Mouse (Mus musculus) frontal cortex, adult 2 months (tissue): ENCODE results near the gene Mical2. TPM values are rescaled to one million over a fixed set of nuclear protein-coding genes. Genes with fewer than 3 reads are reported as not detected.

Experiments used
- DNase-seq, 2 experiments: peaks; one replicate each; pipeline ENCODE4 v3.0.0; 2022; ENCODE audit warnings: low spot score in 1 of 2; ENCODE audit errors: extremely low spot score in 1 of 2
- polyA plus RNA-seq: library from polyadenylated mRNA; depleted of rRNA; stranded (reverse); fragments of >200 nt; gene quantifications from 2 replicates; pipeline ENCODE4 v1.2.3, GENCODE M21; 2012

The Mical2 gene
- polyA plus RNA-seq, 1 experiment, result 229 TPM

DNA sequence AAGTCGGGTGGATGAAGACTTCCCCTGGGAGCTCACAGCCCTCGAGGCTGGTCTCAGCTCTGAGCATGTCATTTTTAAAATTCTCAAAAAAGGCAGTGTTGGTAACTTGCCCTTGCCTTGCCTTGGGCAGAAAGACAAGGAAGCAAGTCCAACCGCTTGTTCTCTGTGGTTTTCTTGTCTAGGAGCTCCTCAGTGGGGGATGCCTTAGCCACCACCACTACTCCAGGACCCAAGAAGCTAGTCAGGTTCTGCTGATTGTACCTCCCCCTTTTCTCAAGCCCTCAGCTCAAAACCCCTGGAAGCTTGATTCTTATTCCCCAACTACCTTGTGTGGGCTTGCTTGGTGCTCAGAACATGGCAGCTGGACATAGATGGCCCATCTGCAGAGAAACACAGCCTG is 115.4 kb downstream of the Mical2 start:
- no peak for DNase-seq

- no peak for DNase-seq
Observed at GRCm38 (mm10) chr7:112345687-112346086, 120.0 kb downstream of the Mical2 start.

- DNase-seq, result no peak
Observed at GRCm38 (mm10) chr7:112351541-112351940, 125.9 kb downstream of the Mical2 start.

DNA sequence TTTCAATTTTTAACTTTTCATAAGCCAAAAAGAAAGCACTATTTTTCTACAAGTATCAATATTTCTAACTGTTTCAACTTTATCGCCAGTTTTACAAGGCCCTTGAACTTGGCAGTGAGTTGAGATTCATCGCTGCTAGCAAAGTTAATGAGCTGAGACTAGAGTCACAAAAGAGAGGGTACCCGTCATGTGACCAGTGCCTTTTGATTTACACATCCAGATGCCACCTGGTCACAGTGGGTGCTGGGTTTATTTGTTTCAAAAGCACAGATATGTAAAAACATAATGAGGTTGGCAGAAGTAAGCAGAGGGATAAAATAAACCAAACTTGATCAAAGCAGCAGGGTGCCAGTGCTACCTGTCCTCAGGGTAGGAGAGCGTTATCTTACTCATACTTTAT is 126.3 kb downstream of the Mical2 start:
- DNase-seq, result no peak

DNA sequence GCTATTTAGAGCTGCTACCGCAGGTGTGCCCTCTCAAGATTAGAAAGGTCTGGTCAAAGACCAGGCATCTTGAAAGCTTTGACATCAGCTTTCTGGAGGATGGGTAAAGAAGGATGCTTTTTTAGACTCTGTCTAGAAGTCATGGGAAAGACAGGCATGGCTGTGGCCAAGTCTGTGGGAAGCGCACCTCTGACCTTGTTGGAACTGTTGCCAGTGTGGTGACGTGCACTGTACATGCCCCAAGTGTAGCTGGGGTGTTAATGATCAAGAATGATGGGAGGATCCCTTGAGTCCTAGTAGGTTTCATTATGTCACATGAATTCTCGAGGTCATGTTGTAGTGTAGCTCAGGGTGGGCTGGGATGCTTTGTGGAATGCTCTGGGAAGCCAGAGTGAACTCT is 127.4 kb downstream of the Mical2 start:
- no peak for DNase-seq

- DNase-seq, result no peak
Observed at GRCm38 (mm10) chr7:112353939-112354338, 128.3 kb downstream of the Mical2 start.

- no peak for DNase-seq
Observed at GRCm38 (mm10) chr7:112354503-112354951, 128.9 kb downstream of the Mical2 start.

- DNase-seq, result no peak
Observed at GRCm38 (mm10) chr7:112359594-112359993, 133.9 kb downstream of the Mical2 start.

GRCm38 (mm10) chr7:112362574-112363200 is 137.0 kb downstream of the Mical2 start:
- no peak for DNase-seq

GRCm38 (mm10) chr7:112365864-112366263 is 140.2 kb downstream of the Mical2 start:
- DNase-seq, result no peak

DNA sequence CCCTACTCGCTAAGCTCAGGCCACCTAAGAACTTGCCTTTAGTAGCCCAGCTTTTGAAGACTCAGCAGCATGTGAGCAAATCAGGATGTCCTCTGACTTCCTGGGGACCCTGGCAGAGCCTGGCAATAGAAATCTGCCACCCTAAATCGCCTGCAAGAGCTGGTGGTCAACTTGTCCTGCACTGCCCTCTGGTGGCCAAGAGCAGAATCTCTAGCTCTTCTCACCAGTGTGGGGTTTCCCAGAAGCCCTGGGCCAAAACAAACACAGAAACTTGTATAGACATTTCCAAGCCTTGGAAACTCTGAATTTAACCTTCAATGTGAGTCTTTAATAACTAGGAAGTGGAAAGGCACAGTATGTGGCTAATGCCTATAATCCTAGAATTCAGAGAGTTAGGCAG is 143.4 kb downstream of the Mical2 start:
- DNase-seq, result peak; percentile 69 to 93

- no peak for DNase-seq
Observed at GRCm38 (mm10) chr7:112369977-112370376, 144.3 kb downstream of the Mical2 start.

- DNase-seq, result no peak
Observed at GRCm38 (mm10) chr7:112371387-112371786, 145.7 kb downstream of the Mical2 start.

DNA sequence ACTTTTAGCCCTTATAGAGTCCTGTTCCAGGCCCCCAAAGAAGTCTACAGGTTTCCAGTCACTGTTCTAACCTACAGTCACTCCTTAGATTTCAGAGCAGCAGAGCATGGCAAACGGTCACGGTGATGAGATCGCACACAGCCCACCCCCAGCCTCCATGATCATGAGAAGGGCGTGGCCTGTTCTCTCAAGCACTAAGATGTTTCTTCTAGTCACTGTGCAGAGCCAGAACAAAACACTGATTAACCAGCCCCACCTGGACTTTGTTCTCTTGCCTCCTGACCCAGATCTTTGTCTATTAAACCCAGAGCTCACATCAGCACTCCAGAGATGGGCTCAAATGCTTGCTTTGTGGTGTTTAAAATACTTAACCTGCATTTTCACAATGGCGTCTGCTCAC is 148.4 kb downstream of the Mical2 start:
- no peak for DNase-seq

- no peak for DNase-seq
Observed at GRCm38 (mm10) chr7:112375062-112375461, 149.4 kb downstream of the Mical2 start.

DNA sequence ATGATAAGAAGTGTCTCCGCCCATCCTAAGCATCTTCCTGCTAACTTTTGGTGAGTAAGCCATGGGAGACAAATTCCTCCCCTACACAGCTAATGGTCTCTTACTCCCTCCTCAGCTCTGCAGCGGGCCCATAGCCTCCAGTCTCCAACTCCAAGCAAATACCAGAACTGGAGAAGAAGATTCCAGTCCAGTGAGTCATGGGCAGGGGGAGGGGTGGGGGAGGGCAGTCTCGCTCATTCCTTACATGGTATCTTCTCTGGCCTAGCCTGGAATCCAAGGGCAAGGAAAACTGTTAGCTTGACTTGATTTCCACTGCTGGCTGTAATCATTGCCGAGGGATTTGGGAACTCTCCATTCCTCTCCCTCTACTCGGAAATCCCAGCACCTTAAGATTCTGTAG is 150.2 kb downstream of the Mical2 start:
- no peak for DNase-seq

GRCm38 (mm10) chr7:112376611-112377010 is 151.0 kb downstream of the Mical2 start:
- no peak for DNase-seq

GRCm38 (mm10) chr7:112377314-112377713 is 151.7 kb downstream of the Mical2 start:
- peak in 1 of 2 experiments; percentile 88 for DNase-seq

DNA sequence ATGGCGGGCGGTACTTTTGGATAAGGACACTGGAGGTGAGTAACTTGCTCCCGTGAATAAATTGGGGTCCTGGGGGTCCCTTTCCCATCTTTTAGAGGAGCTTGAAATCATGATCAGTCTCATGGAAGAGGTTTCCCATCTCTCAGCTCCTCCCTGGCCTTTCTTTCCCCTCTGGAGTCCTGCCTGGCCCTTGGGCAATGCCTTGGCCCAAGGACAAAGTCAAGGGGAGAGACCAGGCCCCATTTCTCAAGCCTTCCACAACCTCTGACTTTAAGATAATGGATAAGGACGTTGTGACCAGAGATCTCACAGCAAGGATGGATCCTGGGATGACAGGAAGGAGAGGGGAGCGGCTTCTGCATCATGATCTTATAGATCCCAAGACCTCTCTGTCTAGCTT is 152.4 kb downstream of the Mical2 start:
- no peak for DNase-seq

DNA sequence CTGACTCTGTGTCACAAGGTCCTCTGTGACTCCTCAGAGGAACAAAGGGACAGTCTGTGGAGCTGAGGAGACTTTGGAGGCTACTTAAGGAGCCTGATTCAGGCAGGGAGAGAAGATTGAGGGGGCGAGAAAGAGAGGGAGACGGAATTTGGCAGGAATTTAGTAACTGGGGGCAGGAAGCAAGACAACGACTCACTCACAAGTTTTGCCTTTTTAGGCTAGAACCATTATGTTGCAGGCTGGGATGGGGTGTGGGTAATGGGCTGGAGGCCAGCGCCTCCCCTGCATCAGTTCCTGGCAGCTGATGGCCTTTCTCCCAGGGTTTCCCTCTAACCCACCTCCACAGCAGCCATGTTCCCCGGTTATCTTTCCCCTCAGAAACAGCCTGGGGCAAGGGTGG is 152.8 kb downstream of the Mical2 start:
- DNase-seq, result peak; percentile 72 to 82

DNA sequence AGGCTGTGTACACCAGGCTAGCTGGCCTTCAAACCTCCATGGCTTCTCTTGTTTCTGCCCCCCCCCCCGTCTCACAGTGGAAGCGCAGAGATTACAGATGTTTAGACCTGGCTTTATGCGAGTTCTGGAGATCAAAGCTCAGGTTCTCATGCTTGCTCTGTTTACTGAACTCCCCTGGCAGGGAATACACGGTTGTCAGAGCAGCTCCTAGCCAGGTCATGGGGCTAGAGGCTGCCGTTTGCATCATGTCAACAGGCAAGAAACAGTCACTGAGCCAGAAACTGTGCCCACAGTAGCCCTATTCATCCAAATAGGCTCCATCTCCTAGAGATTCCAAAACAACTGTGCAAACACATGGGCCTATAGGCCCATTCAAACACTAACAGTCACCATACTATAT is 160.9 kb downstream of the Mical2 start:
- no peak for DNase-seq

- DNase-seq, result no peak
Observed at GRCm38 (mm10) chr7:112387876-112388275, 162.2 kb downstream of the Mical2 start.

DNA sequence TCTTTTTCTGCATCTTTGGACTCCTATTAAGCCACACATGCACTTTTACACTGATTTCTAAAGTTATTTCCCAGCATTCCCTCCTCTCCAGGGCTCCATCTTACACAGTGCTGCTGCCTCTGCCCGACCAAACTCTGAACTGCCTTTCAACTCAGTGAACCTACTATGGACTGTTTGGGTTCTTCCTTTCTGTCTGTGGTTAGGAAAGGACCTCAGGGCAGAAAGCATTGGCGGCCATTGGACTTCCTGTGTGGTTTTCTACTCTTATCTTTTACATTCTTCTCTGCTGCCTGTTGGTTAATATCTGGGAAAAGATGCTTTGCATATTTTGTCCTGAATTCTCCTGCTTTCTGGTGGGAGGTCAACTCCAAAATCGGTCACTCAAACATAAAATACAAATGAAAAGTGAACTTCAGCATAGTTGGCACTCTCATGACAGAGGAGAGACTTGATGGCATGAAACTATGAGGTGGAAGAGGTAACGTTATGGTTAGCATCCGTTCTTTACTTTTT is 162.8 kb downstream of the Mical2 start:
- DNase-seq, result no peak
